Mouse (Mus musculus) ovary, postnatal 14 days (tissue): Measurements from ENCODE around the gene Desi2.
A peak's percentile ranks its signal among the peaks of the same experiment; 100 is the strongest.
"Not testable (repeated sequence)": the region's sequence is repeated elsewhere in the genome, so short reads cannot be mapped to it uniquely, and the experiment has no call there.

ENCODE experiments used
- DNase-seq: peaks from one replicate; pipeline ENCODE4 v3.0.0; 2022; ENCODE audit warnings: low spot score

Desi2 gene

DNA sequence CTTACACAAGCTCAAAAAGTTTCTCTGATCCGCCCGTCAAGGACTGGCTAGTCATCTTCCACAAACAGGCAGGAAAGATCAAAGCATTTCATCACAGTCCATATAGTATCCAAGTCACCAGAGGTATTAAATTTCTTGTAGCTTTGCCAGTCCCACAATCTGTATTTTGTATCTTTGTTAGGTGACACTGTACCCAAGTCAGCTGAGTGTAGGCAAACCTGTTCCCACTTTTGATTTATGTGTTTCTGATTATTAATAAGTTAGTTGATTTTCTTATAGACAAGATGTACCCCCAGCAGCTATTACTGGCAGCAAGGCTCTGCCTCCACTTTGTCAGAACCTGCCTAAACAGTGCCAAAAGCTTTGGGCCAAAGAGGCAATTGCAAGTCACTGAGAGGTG, 71.6 kb downstream of the Desi2 start:
- no peak for DNase-seq

DNA sequence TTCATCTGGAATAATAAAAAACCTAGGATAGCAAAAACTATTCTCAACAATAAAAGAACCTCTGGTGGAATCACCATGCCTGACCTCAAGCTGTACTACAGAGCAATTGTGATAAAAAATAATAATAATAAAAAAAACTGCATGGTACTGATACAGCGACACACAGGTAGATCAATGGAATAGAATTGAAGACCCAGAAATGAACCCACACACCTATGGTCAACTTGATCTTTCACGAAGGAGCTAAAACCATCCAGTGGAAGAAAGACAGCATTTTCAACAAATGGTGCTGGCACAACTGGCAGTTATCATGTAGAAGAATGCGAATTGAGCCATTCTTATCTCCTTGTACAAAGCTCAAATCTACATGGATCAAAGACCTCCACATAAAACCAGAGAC, 78.2 kb downstream of the Desi2 start:
- not testable (repeated sequence) for DNase-seq

DNA sequence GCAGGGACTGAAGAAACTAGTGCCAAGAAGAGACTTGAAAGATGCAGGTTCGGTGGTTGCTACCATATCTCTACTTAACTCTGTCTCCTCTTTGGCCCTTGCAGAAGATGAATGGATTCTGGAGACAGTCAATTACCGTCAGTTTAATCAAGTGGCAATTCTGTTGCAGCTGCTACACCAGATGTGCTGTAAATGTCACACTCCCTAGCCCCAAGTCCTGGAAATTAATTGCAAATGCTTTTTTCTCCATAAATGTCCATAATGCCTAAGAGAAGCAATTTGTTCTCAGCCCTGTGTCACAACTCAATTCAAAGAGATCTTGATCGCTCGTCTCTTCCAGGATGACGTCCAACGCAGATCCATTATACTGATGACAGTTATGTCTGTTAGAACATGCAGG, 83.4 kb downstream of the Desi2 start:
- DNase-seq: no peak

DNA sequence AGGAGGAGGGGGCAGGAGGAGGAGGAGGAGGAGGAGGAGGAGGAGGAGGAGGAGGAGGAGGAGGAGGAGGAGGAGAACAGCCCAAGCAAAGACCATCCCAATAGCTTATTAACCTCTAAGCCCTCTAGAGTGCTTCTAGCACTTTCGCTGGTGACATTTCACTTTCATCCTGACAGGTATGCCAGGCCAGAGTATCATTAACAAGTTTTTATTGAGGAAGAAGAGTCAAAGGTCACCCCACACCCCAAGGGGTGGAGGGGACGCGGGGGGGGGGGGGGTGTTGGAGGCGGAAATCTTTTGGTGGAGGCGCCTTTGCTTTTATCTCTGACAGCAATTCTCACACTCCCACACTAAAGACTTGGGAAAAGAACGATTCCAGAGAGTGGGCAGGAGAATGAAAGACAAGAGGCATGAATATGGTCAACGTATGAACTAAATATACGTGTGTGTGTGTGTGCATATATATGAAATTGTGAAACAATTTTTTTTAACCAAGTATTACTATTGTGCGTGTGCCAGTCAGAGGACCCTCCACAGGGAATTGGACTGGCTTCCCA, 88.0 kb downstream of the Desi2 start:
- no peak for DNase-seq

DNA sequence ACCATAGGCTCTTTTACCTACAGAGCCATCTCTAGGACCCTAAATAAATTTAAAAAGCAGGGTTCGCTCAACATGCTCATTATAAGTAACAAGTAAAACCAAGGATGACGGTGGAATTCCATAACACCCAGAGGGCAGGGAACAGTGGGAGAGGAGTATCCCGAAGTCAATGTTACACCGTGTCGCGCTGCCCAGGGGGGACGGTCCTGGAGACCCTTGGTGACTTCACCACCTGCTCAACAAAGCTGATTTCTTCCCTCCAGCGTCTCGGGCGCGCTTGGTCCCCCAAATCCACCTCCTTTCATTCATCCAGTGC, 88.5 kb downstream of the Desi2 start:
- no peak for DNase-seq

DNA sequence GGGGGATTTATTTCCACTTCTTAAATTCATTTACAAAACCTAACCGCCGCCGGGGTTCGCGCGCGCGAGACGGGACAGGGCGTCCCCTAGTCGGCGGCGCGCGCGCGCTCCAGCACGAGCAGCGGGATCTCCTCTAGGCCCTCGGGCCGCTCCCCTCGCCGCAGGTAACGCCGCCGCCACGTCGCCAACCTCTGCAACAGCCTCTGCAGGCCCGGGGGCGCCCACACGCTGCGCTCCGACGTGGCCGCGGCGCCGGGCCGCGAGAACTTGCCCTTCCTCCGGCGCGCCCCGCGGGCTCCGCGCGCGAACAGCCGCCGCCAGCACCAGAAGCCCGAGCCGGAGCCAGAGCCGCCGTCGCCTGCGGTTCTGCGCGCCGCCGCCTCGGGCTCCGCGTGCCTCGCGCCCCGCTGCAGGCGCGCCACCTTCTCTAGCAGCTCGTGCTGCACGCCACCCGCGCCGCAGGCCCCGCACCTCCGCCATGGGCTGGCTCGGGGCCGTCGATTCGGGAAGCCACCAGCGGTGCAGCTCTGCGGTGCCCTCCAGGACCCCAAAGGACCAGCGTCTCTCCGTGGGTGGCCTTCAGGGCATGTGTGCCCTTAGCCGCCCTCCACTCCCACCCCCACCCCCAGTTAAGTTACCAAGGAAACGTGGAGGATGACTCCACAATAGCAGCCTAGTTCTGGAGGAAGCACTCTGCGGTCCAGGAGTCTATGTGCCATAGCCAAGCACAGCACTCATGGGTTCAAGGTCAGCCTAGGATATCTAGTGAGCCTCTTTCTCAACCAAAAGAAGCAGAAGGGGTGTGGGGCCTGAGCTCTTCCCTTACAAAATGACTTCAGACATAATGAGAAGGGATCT, 89.1 kb downstream of the Desi2 start:
- peak; percentile 41 for DNase-seq

DNA sequence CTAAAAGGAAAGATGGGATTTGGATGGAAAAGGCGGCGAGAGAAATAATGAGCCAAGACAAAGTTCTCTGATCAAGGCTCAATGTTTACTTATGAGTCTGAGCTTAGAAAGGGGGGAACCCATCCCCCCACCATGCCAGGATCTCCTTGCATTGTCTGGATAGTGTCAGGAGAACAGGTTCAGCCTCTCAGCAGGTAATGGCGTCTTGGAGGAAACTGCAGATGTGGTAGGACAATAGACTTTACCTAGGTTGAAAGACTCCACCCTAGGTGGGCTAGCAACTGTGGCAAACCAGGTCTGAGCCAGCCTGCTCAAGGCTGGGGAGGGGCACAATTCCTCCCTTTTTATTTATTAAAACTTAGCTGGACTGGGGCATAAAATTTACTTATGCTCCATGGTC, 96.1 kb downstream of the Desi2 start:
- not testable (repeated sequence) for DNase-seq

DNA sequence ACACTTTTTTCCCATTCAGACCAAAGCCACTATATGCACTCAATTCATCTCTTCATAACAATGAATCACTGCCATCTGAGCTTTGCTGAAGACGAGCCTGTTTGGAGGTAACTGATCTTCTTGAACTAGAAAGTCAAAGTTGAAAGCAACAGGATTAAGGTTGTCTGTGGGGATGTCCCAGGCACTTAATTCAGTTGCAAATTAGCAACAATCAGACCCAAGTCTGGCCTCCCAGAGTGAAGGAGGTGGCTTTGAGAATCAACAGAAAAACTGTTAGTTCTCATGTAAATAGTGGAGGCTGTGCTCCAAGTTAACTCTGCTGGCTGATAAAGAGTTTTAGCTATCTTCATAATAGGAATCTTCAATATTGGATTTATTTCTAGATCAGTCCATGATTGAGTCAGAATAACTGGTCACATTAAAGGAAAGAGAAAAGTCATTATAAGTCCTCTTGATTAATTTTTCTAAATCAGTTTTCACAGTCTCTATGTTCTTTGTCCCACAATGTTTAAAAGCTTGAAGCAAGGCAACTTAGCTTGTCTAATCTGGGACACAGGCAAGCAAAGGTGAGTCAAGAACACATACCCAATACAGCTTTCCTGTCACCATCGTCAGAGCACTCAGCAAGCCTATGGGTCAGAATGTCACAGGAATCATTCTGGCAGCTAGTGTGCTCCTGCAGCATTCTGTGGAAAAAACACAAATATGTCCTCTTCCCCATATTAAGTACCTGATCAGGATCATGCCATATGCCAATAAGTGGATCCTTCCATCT, 96.9 kb downstream of the Desi2 start:
- no peak for DNase-seq

DNA sequence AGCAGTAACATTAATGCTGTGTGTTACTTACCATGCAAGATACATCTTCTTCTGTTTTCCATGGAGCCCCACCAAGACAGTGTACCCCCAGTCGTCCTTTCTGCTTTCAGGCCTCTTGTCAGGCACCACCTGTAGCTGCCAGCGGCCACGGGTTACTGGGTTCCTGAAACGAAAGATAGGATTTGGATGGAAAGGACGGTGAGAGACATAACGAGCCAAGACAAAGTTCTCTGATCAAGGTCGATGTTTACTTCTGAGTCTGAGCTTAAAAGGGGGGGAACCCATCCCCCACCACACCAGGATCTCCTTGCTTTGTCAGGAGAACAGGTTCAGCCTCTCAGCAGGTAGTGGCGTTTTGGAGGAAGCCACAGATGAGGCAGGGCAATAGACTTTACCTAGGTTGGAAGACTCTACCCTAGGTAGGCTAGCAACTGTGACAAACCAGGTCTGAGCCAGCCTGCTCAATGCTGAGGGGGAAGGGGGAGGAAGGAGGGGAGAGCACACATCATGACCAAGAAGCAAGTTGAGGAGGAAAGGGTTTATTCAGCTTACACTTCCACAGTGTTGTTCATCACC, 100.5 kb downstream of the Desi2 start:
- DNase-seq: no peak

DNA sequence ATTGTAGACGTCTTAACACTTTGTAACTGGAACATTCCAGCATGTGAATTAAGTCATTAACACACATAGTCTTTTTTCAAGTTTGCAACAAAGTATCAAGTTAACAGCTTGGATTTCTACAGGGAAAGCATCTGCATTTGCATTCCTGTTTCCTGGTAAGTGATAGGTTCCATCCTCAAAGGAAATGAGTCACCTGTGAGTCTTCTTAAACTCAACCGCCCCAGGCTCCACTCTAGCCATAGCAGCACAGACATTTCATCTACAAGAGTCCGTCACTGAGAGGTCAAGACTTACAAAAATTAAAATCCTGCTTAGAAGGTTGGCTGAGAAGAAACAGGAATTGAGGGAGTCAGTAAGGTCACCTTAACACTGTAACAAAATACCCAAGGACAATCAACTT, 104.5 kb downstream of the Desi2 start:
- no peak for DNase-seq

DNA sequence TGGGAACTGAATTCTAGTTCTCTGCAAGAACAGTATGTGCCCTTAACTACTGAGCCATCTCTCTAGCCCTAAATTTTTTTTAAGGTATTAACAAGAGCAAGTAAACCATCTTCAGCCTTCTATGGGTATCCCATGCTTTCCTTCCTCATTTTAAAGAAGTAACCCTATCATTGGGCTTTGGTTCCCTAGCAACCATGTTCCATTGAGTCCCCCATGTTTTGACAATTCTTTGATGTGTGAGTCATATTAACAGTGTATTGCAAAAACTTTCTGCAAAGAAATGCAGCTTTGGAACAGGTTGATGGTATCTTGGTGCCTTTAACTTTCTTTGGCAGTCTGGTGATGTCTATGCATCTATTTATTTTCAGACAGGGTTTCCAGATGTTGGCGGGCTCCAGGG, 106.8 kb downstream of the Desi2 start:
- DNase-seq: no peak

DNA sequence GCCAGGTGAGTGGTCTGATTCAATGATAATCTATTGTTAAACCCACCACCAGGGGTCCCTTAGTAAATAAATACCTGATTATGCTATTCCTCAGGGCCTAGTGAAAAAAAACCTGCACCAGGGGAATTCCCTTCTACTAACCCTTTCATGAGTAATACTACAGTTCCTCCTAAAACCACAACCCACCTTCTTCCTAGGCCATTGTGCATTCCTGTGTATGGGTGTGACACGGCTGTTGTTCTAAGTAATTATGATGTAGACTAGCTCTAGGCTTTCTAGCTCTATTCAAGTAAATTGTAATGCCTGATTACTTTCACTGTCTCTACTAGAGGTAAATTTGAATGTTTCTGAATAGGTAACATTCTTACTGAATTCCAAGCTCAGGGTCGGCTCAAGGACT, 114.0 kb downstream of the Desi2 start:
- DNase-seq: not testable (repeated sequence)

DNA sequence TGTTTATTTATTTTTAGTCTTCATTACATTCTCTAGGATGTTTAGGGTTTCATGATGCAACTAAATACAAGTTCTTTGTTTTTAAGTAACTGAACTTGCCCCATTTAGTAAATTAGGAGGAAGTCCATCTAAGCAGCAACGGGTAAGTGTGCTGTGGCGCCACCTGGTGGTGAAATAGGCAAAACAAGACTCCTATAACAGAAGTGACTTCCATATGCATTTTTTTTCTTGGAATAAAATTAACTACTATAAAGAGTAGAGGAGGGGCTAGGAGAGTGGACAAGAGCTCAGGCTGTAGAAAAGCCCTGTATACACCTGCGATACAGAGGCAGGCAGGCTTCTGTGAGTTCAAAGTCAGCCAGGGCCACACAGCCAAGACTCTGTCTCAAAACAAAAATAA, 116.2 kb downstream of the Desi2 start:
- peak; percentile 63 for DNase-seq
